Mouse (Mus musculus) limb, embryonic 14.5 days (tissue): ENCODE data around the gene Misp. TPM values are rescaled to one million over a fixed set of nuclear protein-coding genes. Genes with fewer than 3 reads are reported as not detected.

Experiments
- ATAC-seq: fragments of 200-750 bp; cut with Nextera tagmentation; 2 replicates; pipeline ENCODE4 v1.8.0; 2017; ENCODE audit warnings: low read depth, moderate number of reproducible peaks, moderate TSS enrichment; ENCODE audit not compliant: low FRiP score
- DNase-seq: peaks from one replicate; pipeline ENCODE4 v3.0.0-alpha.2; 2015; ENCODE audit warnings: low spot score
- H3K27ac ChIP-seq: fragments of 300-500 bp; sonication (generic); replicated peaks from 2 replicates; pipeline ENCODE4 v1.5.1; 2014; ENCODE audit warnings: low read depth, mild to moderate bottlenecking, low read length, moderate library complexity, mixed read lengths
- H3K27me3 ChIP-seq: fragments of 300-500 bp; sonication (generic); 2 replicates; pipeline ENCODE4 v1.6.1; 2014; ENCODE audit warnings: low read length, mixed read lengths; ENCODE audit not compliant: control insufficient read depth, insufficient read depth
- H3K36me3 ChIP-seq: fragments of 300-500 bp; sonication (generic); 2 replicates; pipeline ENCODE4 v1.6.1; 2014; ENCODE audit warnings: mild to moderate bottlenecking, low read length, moderate library complexity, mixed read lengths; ENCODE audit not compliant: control insufficient read depth, insufficient read depth
- H3K4me1 ChIP-seq: fragments of 300-500 bp; sonication (generic); 2 replicates; pipeline ENCODE4 v1.6.1; 2014; ENCODE audit warnings: antibody characterized with exemption, low read length, mixed read lengths; ENCODE audit not compliant: control insufficient read depth, insufficient read depth
- H3K4me2 ChIP-seq: fragments of 300-500 bp; sonication (generic); replicated peaks from 2 replicates; pipeline ENCODE4 v1.6.1; 2014; ENCODE audit warnings: low read depth, mild to moderate bottlenecking, low read length, moderate library complexity; ENCODE audit not compliant: severe bottlenecking
- H3K4me3 ChIP-seq: fragments of 300-500 bp; sonication (generic); replicated peaks from 2 replicates; pipeline ENCODE4 v1.5.1; 2014; ENCODE audit warnings: low read length
- H3K9ac ChIP-seq: fragments of 300-500 bp; sonication (generic); 2 replicates; pipeline ENCODE4 v1.6.1; 2014; ENCODE audit warnings: mild to moderate bottlenecking, low read depth, low read length, moderate library complexity; ENCODE audit not compliant: severe bottlenecking
- H3K9me3 ChIP-seq: fragments of 300-500 bp; sonication (generic); 2 replicates; pipeline ENCODE4 v1.6.1; 2016; ENCODE audit warnings: low read length; ENCODE audit not compliant: control insufficient read depth
- POLR2A ChIP-seq: fragments of 200-500 bp; IDR thresholded peaks from 2 replicates; pipeline ENCODE4 v1.8.0; 2012; ENCODE audit warnings: inconsistent platforms, mild to moderate bottlenecking, moderate library complexity, borderline replicate concordance; ENCODE audit not compliant: insufficient read depth, insufficient read length; ENCODE audit errors: extremely low read depth
- WGBS: fragments of 180-500 bp; shearing (Covaris S2); extraction: QIAGEN DNeasy Blood & Tissue Kit; methylation state at CpG from one replicate; pipeline ENCODE4 v1.1.7; 2014; 5-methylcytosine and 5-hydroxymethylcytosine counted together
- polyA plus RNA-seq, 2 experiments: library from polyadenylated mRNA; depleted of rRNA in 1 of 2; stranded (reverse) in 1 of 2; unstranded in 1 of 2; fragments of >200 nt; fragmentation: Nextera tagmentation in 1 of 2; extraction: Ambion mirVana in 1 of 2; gene quantifications; 2 replicates each; pipeline versions ENCODE4 v1.2.1 to v1.2.3; 2012 to 2014

The Misp gene
- polyA plus RNA-seq, 2 experiments: 0.41 to 0.54 TPM

DNA sequence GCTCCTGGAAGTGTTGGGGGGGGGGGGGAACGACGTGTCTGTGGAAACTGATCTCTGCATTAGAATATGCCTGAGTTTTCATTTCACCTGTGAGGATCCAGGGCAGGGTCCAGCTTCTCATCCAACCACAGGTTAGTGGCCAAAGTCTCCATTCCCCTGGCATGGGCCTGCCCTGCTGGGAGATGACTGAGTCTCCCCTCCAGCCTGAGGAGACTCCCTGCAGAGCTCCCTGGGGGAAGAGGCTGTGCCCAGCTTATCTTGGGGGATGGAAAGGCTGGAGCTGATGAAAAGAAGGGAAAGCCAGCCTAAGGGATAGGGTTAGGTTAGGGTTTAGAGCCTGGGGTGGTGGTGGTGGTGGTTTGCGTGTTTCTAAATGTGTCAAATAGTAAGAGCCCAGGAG lies 19.0 kb upstream of the Misp start:
- ATAC-seq (no peak), DNase-seq (no peak)
- Histone ChIP-seq H3K9me3 (no peaks in the 10 kb centered on the region), H3K27me3 (no peaks in the 10 kb centered on the region), H3K9ac (no peak overlapping the region), H3K4me1 (peaks cover 18% of the 10 kb centered on the region), H3K36me3 (peaks cover 3% of the 10 kb centered on the region), H3K4me2 (no peak overlapping the region), H3K27ac (no peak overlapping the region), H3K4me3 (no peak overlapping the region)
- 54% methylated on average over 3 of the region's 3 CpGs for WGBS
- TF ChIP-seq POLR2A: no peak

DNA sequence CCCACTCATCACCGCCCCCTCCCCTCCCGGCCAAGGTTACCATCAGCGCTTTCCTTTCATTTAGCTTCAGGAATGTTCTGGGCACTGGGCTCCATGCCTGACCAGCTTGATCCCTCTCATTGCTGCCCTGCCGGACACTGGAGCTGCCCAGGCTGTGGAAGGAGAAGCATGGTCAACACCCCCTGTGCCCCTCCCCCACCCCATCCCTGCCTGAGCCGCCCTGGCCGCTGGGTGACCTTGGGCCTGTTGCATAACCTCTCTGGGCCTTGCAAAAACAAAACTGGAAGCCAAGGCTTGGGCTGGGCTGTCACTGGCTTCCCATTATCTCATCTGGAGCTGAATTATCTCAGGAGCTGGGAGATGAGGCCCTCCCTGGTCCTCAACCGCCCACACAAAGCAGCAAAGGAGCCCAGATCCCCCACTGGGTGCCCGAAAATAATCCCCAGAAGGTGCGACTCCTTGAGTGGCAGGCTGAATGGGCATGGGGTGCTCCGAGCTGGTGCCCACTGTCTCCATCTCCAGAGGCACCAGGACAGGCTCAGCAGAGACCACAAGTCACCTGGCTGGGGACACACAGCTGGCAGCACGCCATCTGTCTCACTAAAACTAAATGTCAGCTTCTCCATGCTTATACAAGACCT lies 18.3 kb upstream of the Misp start:
- no peak for TF ChIP-seq POLR2A
- no peak overlapping the region for H3K9ac ChIP-seq
- H3K4me2 ChIP-seq: no peak overlapping the region
- no peaks in the 10 kb centered on the region for H3K9me3 ChIP-seq
- WGBS: 60% methylated on average over 11 of the region's 11 CpGs
- peaks cover 8% of the 10 kb centered on the region for H3K36me3 ChIP-seq
- no peak for ATAC-seq
- H3K27ac ChIP-seq: no peak overlapping the region
- DNase-seq: no peak
- H3K27me3 ChIP-seq: no peaks in the 10 kb centered on the region
- H3K4me1 ChIP-seq: peaks cover 18% of the 10 kb centered on the region
- no peak overlapping the region for H3K4me3 ChIP-seq

- H3K4me2 ChIP-seq: peak overlapping the region; percentile 38
- peaks cover 18% of the 10 kb centered on the region for H3K4me1 ChIP-seq
- H3K36me3 ChIP-seq: peaks cover 19% of the 10 kb centered on the region
- ATAC-seq (peak; percentile 76), DNase-seq (peak; percentile 26)
- no peak for TF ChIP-seq POLR2A
- H3K9ac ChIP-seq: peak overlapping the region; percentile 38
- H3K9me3 ChIP-seq: no peaks in the 10 kb centered on the region
- H3K27me3 ChIP-seq: no peaks in the 10 kb centered on the region
- H3K27ac ChIP-seq: 0 out of 2 replicates have a peak overlapping the region, but pooled peaks have one; percentile 1
- H3K4me3 ChIP-seq: 0 out of 2 replicates have a peak overlapping the region, but pooled peaks have one; percentile 6
- 6% methylated on average over 29 of the region's 29 CpGs for WGBS
Measured at GRCm38 (mm10) chr10:79803716-79804323, 17.0 kb upstream of the Misp start.

DNA sequence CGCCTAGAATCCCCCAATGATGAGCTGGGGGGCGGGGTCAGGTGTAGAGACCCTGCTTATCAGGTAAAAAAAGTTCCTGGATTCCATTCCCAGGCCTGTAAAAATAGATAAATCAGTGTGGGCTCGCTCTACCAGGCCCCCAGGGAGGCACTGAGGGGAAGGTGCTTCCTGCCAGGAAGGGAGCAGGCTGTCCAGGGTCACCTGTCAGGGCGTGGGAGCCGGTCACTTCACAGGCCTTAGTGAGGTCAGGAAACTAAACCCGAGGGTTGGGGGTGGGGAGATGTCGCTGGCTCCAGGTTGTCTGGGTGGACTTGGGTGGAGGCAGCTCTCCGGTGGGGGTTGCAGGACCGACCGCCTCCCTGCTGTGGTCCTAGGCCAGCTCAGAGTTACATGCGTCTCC lies 15.2 kb upstream of the Misp start:
- DNase-seq: no peak
- 58% methylated on average over 11 of the region's 11 CpGs for WGBS
- Histone ChIP-seq H3K36me3 (peaks cover 34% of the 10 kb centered on the region), H3K4me1 (peaks cover 18% of the 10 kb centered on the region), H3K4me3 (no peak overlapping the region), H3K9ac (no peak overlapping the region), H3K27me3 (no peaks in the 10 kb centered on the region), H3K9me3 (no peaks in the 10 kb centered on the region), H3K27ac (no peak overlapping the region), H3K4me2 (no peak overlapping the region)
- ATAC-seq: no peak
- no peak for TF ChIP-seq POLR2A

DNA sequence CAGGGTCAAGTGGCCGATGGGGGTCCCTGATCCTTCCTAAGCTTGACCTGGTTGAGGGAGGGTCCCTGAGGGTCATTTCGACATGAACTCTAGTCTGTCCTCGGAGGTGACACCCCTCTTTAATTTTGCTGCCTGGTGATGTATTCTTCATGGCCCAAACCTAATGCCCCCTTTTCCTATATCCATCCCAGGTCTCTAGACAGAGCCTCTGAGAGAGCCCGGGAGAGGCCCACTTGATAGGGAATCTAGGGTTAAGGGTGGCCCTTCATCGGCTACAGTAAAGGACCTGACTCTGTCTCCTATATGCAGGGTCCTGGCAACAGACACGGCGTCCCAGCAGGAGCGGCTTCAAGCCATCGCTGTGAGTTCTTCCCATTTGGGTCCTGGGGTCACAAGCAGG lies 14.5 kb upstream of the Misp start:
- peaks cover 18% of the 10 kb centered on the region for H3K4me1 ChIP-seq
- no peak for DNase-seq
- no peaks in the 10 kb centered on the region for H3K27me3 ChIP-seq
- no peak overlapping the region for H3K4me3 ChIP-seq
- H3K27ac ChIP-seq: no peak overlapping the region
- no peak for TF ChIP-seq POLR2A
- peaks cover 41% of the 10 kb centered on the region for H3K36me3 ChIP-seq
- WGBS: 85% methylated on average over 9 of the region's 9 CpGs
- ATAC-seq: no peak
- H3K9me3 ChIP-seq: no peaks in the 10 kb centered on the region
- no peak overlapping the region for H3K9ac ChIP-seq
- no peak overlapping the region for H3K4me2 ChIP-seq
